Mouse (Mus musculus): ENCODE data around the gene Ano3.
A peak's percentile ranks its signal among the peaks of the same experiment; 100 is the strongest.
"Not testable (repeated sequence)": the region's sequence is repeated elsewhere in the genome, so short reads cannot be mapped to it uniquely, and the experiment has no call there.

Gene Ano3

GRCm38 (mm10) chr2:110950823-110951222, at the start of gene Ano3:
Ano3 (minus strand) TSS chr2:110950923.
- DNase-seq: not testable (repeated sequence)

GRCm38 (mm10) chr2:110990071-110990470, 39.3 kb upstream of the Ano3 start:
- no peak for DNase-seq

- no peak for DNase-seq
Measured at GRCm38 (mm10) chr2:110989539-110989938, 38.8 kb upstream of the Ano3 start.

GRCm38 (mm10) chr2:110985853-110986271, 35.1 kb upstream of the Ano3 start:
- DNase-seq: peak; percentile 88

GRCm38 (mm10) chr2:110981733-110982132, 31.0 kb upstream of the Ano3 start:
- DNase-seq: no peak

GRCm38 (mm10) chr2:110979610-110980009, 28.9 kb upstream of the Ano3 start:
- DNase-seq: no peak

GRCm38 (mm10) chr2:110976871-110977270, 26.1 kb upstream of the Ano3 start:
- no peak for DNase-seq

- DNase-seq: no peak
Measured at GRCm38 (mm10) chr2:110970158-110970557, 19.4 kb upstream of the Ano3 start.

- DNase-seq: no peak
Measured at GRCm38 (mm10) chr2:110965398-110965797, 14.7 kb upstream of the Ano3 start.

- DNase-seq: no peak
Measured at GRCm38 (mm10) chr2:110950432-110950803, 305 bp downstream of the Ano3 start.

GRCm38 (mm10) chr2:110949679-110950431, 868 bp downstream of the Ano3 start:
- DNase-seq: peak; percentile 84

- DNase-seq: no peak
Measured at GRCm38 (mm10) chr2:110945171-110945570, 5.6 kb downstream of the Ano3 start.

- DNase-seq: no peak
Measured at GRCm38 (mm10) chr2:110935691-110936090, 15.0 kb downstream of the Ano3 start.

GRCm38 (mm10) chr2:110929126-110929525, 21.6 kb downstream of the Ano3 start:
- peak; percentile 89 for DNase-seq

- no peak for DNase-seq
Measured at GRCm38 (mm10) chr2:110909506-110909905, 41.2 kb downstream of the Ano3 start.

- DNase-seq: peak; percentile 88
Measured at GRCm38 (mm10) chr2:110906473-110906872, 44.2 kb downstream of the Ano3 start.

- DNase-seq: no peak
Measured at GRCm38 (mm10) chr2:110896477-110897270, 54.0 kb downstream of the Ano3 start.

GRCm38 (mm10) chr2:110871650-110872049, 79.1 kb downstream of the Ano3 start:
- no peak for DNase-seq

- DNase-seq: no peak
Measured at GRCm38 (mm10) chr2:110865584-110865983, 85.1 kb downstream of the Ano3 start.

- DNase-seq: peak; percentile 71
Measured at GRCm38 (mm10) chr2:110863376-110863775, 87.3 kb downstream of the Ano3 start.

GRCm38 (mm10) chr2:110839559-110840243, 111.0 kb downstream of the Ano3 start:
- no peak for DNase-seq

- peak; percentile 67 for DNase-seq
Measured at GRCm38 (mm10) chr2:110816189-110816588, 134.5 kb downstream of the Ano3 start.

GRCm38 (mm10) chr2:110814964-110815363, 135.8 kb downstream of the Ano3 start:
- no peak for DNase-seq
